Mouse (Mus musculus): ENCODE results near the gene Tcf3.

Tcf3 gene

DNA sequence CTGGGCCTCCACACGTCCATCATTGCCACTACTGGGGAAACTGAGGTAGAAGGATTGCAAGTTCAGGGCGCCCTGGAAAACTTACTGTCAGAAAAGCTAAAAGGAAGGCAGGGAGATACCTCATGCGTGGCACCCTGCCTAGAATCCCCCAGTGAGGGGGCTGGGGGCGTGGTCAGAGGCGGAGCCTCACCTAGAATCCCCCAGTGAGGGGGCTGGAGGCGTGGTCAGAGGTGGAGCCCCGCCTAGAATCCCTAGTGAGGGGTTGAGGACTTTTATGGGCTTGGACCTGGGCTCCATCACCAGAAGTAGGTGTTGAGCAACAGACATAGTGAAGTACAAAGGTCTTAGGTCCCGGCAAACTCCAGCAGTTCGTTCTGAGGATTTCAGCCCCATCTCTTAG is 2.8 kb upstream of the Tcf3 start:
- DNase-seq: no peak

DNA sequence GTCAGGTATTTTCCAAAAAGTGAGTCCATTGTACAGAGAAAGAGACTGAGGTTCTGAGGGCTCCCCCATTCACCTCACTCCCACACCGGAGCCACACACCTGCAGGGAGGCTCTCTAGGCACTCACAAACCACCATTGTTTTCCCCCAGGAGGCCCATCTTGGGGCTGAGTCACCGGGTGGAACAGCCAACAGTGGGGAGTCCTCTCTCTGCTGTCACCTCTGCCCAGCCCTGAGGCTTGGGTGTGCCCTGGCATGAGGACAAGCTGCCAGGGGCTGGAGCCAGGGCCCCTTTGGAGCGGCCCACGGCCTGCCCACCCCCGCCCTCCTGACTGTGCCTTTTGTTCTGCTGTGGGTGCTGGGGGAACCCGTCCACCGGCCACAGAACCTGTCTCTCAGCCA is 2.3 kb upstream of the Tcf3 start:
- no peak for DNase-seq

DNA sequence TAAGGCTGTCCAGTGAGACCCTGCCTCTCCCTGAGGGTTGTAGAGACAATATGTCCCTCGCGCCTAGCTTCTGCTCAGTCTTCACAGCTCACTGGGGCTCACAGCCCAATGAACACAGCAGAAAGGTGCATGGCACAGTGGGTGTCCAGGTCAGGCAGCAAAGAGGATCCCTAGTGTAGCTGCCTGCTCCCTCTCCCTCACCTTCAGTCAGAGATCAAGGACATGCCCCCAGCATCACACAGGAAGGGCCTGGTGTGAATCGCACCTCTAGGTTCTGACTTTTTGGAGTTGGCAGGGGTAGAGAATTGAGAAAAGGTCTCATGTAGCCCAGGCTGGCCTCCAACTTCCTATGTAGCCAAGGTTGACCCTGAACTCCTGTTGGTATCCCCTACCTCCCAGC is 1.4 kb upstream of the Tcf3 start:
- DNase-seq: no peak

DNA sequence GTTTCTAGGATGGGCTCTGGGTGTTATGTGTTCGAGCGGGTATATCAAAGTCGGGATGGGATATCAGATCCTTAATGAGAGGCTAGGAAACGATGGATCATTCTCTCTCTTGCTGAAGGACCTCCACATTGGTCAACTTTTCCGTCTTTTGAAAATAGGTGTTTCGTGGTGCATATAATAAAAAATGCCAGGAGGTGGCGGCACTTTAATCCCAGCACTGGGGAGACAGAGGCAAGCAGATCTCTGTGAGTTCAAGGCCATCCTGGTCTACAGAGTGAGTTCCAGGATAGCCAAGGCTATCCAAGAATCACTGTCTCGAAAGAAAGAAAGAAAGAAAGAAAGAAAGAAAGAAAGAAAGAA is 766 bp upstream of the Tcf3 start:
- DNase-seq: no peak

DNA sequence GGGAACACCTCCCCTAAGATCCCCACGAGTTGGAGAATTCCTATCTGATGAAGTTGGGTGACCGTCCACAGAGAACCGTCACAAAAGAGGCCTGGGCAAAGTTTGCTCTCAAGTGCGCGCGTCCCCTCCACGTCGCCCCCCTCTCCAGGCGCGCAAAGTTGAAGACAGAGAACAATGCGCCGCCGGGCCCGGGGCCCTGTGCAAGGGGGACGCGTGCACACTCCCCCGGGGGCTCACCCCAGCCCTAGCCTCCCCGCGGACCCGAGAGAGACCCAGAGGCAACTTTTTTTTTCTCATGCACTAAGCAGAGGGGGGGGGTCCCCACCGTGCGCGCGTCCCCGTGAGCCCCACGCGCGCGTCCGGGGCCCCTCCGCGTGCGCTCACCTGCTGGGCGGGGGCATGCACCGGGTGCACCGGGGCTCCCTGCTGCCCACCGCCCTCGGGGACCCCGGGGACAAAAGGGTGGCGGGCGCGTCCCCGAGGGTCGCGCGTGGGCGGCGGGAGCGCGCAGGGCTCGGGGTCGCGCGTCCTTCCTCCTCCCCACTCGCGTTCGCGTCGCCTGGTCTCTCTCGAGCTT is 423 bp downstream of the Tcf3 start:
- peak; percentile 24 for DNase-seq

DNA sequence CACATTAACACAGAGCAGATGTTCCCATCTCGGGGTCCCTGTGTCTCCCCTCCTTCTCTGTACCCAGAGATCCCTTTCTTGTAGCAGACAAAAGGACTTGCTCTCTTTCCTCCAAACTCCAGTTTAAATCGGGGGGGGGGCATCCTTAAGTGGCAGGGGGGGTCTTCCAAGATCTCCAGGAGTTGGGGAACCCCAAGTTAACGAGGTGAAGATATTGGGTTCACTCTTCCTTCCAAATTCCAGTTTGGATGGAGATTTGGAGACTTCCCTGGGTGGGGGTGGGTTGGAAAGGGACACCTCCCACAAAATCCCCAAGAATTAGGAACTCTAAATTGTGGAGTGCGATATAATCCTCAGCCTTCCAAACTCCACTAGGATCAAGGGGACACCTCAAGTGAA is 1.1 kb downstream of the Tcf3 start:
- no peak for DNase-seq

DNA sequence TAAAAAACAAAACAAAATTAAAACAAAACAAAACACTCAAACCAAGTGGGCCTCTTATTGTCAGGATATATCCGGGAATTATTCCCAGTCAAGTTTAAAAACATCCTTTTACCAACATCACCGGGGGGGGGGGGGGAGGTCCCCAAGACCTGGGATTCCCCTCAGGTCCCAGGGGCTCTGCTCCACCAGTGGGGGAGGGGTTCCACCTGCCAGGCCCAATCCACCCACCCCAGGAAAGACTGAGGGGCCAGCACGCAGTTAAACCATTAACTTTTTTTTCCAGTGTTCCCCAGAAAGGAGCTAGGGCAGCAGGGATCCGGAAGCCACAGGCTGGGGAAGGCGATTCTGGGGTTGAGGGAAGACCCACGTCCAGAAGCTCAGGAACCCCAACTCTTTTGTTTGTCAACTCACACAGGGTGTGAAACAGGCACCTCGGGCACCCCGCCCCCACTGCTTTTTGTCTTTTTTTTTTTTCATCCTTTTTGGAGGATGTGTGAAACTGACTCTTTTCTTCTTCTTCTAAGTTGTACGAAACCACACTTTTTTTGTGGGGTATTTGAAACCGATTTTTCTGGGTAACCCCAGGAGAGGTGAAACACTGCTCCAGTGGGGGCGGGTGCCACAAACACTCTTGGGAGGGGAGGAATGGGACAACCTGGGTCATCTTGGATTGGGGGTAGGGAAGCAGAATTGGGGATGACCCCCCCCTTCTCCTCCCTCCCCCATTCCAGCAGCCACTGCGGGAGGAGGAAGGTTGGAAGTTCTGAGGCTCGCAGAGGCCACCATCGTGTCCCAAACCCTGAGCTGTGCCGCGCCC is 1.7 kb downstream of the Tcf3 start:
- peak; percentile 8 for DNase-seq

DNA sequence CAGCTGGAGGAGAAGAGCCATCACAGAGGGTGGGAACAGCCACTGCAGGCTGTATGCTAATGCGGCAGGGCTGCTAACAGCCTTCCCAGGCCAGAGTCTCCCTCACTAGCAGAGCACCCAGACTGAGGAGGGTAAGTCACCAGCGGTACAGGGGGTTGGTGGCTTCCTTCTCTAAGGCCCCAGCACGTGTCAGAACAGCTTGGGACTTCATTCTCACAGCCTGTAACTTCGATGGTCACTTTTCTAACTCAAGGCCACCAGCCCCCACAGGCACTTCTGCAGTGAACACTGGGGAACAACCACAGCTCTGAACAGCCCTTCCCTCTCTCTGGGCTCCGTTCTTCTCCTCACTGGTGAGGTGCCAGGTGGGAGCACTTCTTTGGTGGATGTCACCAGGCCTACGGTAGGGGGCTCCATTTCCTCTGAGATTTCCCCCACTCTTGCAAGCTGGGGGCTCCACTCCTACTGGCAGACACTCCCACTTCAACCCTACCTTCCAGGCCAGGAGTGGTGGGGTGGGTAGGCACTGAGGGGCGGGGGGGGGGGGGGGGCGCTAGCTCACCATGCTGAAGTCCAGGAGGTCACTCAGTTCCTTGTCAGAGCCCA is 3.0 kb downstream of the Tcf3 start:
- no peak for DNase-seq

DNA sequence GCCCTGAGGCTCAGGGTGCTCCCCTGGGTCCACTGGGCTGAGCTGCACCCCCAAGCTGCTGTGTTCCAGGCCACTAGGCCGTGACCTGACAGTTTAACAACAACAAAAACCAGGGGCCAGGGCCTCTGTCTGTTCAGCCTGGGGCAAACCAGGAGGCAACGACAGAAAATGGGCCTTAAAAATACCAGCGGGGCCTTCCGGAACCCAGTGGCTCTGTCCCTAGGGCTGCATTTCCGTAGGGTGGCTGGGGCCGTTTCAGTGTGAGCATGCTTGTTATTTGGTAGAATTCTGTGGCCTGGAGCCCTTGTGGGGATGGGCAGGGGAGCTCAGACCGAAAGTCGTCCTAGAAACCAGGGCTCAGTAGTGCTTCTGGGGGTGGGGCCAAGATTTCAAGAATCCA is 3.6 kb downstream of the Tcf3 start:
- DNase-seq: no peak

DNA sequence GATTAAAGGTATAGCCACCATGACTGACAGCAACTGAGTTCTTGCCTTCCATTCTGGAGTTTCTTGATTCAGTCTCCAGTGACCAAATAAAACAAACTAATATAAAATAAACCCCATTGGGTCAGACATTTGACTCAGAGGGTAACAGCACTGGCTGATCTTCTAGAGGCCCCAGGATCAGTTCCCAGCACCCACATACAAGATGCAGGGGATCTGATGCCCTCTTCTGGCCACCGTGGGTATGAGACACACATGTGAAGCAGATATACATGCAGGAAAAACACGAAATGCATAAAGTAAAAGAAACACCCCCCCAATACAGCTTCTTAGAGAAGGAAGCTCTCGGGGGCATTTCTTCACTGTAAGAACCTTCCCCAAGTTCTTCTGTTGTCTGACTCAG is 8.4 kb downstream of the Tcf3 start:
- no peak for DNase-seq

DNA sequence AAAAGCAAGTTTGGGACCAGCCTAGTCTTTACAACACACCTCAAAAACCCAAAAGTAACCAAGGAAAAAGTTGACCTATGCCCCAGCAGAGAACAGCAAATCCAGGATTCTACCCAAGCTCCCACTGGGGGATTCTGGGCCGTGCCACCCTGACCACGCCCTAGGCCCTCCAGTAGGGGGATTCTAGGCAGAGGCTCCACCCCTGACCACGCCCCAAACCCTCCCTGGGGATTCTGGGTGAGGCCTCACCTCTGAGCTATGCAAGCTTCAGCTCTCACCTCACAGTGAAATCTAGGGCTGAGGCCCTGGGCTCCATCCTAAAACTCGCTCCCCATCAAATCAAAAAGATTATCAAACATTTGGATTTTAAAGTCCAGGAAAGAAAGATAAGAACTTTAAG is 9.9 kb downstream of the Tcf3 start:
- DNase-seq: no peak

DNA sequence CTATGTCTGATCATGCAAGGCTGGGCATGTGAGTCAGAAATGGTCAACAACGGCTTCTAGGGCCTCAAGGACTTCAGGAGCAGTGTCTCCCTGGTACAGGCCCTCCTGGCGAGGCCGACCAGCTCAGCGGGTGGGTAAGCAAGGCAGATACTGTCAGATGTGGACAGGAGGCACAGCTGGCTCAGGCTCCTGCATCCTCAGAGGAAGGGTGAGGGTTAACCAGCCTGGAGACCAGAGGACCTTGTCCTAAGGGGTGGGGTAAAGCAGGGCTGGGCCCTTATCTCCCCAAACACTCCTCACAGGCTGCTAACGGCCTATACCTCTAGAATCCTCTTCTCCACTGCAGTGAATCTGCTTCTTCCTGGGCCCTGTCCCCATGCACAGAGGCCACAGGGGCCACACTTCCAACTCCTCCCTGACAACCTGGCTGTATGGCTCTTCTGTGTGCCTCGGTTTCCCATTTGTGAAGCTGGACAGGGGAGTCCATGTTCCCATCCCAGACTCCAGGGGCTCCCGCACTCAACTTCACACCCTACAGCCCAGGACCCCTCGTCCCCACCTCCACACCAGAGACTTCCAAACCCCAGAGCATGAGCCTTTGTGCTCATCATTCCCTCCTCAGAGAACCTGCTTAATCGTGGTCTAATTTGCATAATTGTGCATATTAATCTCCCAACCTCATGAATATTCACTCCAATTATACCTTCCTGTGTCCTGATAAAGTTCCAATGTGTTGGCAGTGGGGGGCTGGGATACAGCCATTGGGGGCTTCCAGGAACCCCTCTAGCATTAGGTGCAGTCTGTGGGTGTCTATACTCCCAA is 11.6 kb downstream of the Tcf3 start:
- DNase-seq: no peak

DNA sequence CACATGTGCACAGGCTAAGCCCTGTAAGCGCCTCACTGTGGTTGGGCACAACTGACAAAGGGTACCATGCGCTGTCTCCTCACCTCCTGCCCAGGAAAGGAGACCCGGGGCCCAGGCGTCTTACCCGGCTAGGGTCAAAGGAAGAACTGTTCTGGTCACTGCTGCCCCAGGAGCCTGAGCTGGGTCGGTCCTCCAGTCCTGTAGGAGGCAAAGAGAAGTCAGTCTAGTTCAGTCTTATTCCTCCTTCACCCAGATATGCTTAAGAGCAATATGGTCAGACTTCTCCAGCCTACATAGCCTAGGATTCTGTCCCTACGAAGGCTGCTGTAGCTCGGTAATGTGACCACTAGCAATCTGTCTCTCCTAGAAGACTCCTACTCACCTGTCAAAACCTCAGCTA is 12.2 kb downstream of the Tcf3 start:
- no peak for DNase-seq

DNA sequence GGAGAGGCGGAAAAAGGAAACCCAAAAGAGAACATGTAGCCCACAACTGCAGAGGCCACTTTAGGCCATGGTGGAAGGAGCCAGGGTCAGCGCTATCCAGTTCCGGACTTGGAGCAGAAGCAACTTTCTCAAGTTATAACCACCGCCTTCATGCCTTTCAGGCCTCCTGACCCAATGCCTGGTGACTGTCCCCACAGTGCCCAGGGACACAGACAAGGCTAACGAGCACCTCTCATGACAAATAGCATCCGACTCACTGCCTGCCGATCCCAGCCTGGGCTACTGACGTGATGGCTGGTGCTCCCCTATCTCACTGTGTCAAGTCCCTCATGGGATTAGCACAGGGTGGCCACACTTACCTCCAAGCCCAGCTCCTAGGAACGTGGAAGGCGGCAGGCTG is 12.7 kb downstream of the Tcf3 start:
- DNase-seq: no peak

DNA sequence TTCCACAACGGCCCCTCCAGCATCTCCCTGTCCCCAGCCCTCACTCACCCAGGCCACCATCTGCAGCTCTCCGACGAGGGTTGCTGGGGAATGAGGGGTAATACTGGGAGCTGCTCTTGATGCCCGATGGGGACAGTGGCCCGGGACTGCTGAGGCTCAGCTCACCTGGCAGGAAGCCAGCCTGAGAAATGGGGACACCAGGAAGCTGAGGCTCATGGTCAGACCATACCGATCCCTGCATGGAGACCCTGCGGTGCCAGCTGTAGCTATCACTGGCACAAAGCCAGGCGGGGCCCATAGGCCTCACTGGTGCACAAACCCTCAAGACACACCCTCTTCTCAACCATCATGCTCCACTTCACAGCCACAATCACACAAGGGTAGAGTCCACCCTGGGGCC is 14.0 kb downstream of the Tcf3 start:
- DNase-seq: no peak

DNA sequence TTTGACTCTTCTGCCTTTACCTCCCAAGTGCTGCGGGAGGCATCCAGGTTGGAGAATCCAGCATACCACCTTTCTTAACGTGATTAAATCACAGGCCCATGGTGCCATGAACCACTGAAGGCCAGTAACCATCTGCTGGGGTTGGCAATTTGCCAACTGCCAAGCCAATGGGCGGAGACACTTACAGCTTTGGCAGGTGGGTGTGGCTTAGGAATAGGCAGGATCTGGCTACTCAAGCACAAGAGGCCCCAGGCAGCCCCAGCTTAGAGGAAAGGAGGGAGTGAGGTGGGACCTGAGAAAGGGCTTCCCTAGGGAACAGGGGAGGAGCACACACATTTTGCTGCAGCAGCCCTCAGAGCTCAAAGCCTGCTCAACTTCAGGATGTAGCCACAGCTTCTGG is 15.1 kb downstream of the Tcf3 start:
- DNase-seq: no peak

DNA sequence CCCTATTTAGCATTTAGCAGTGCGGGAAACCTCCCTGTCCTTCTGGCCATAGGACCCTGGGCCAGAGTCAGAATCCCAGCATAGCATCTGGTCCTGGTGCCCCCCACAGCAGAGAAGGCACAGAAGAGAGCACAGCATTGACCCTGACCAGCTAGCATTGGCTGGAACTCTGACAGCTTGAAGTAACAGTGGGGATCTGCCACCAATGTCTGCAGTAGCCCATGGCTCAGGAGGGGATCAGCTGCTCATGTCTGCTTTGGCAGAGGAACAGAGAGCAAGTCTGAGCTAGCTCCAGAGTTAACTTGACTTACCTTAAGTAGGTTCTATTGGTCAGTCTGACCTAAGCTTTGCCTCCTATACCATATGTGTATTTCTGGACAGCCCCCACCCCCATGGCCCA is 15.6 kb downstream of the Tcf3 start:
- DNase-seq: no peak

DNA sequence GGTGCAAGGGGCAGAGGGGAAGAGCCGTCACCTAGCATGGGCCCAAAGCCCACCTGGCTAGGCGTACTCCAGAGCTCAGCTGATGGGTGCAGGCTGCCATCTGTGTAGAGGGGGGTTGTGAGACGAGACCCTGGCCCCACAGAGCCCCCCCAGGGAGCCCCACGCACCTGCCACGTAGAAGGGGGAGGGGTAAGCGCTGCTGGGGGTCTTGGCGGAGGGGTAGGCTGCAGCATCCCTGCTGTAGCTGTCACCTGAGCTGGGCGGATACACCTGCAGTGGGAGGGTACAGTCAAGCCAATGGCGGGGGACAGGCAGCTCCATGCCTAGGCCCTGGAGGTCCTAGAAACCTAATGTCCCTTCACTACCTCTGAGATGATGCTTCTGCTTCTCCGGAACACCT is 16.1 kb downstream of the Tcf3 start:
- no peak for DNase-seq

DNA sequence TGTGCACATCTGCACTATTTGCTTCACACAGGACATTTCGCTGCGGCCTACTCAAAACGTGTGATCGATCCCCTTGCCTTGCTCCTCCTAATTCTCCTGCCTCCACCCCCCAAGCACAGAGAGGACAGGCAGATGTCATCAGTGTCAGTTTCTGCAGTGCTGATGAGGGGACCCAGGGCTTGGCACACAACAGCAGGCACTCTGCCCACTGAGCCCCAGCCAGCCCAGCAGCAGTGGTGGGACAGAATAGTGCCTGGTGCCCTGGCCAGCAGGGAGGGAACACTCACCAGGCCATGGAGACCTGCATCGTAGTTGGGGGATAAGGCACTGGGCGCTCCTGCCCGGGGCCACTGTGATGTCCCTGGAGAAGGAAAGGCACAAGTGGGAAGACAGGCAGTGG is 17.9 kb downstream of the Tcf3 start:
- no peak for DNase-seq

DNA sequence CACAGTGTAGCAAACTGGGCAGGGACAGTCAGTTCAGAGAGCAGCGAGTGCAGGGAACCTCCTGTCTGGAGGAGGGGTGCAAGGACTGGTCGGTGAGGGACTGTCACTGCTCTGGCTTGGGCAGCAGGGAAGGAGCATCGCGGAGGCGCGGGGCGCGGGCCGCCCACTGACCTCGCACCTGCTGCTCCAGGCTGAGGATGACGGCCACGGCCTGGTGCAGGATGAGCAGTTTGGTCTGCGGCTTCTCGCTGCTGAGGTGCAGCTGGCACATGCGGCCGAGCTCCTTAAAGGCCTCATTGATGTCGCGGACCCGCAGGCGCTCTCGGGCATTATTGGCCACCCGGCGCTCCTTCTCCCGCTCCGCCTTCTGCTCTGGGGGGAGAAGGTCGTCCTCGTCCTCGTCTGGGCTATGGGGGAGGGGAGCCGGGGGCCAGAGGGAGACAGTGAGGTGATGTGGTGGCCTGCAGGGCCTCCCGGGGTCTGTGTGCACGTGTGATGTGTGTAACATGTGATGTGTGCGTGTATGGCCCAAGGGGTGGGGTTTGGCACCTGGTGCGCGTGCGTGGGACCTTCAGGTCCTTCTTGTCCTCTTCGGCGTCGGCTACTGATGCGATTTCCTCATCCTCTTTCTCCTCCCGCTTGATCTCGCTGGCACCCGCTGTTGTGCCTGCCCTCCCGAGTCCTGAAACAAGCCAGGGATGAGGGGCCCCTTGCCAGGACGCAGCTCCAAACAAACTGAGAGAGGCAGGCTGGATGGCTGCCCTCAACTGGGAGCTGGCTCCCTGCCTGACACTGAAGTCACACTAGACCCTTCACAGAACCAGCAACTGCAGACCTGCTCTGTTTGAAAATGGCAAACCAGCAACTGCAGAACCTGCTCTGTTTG is 20.5 kb downstream of the Tcf3 start:
- DNase-seq: peak; percentile 69

DNA sequence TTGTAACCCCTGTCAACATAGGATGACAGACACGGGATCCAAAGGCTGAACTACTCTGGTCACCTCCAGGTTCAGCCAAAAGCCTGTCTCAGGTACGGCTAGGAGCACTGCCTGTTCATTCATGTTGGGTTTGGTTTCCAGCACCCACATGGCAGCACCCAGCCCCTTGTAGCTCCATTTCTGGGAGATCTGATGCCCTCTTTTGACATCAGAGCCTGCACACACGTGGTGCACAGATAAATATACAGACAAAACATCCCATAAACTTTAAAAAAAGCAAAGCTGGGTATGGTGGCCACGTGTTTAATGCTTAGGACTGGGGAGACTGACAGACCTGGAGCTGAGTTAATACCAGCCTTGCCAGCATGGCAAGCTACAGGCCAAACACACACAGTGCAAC is 25.5 kb downstream of the Tcf3 start:
- DNase-seq: no peak

DNA sequence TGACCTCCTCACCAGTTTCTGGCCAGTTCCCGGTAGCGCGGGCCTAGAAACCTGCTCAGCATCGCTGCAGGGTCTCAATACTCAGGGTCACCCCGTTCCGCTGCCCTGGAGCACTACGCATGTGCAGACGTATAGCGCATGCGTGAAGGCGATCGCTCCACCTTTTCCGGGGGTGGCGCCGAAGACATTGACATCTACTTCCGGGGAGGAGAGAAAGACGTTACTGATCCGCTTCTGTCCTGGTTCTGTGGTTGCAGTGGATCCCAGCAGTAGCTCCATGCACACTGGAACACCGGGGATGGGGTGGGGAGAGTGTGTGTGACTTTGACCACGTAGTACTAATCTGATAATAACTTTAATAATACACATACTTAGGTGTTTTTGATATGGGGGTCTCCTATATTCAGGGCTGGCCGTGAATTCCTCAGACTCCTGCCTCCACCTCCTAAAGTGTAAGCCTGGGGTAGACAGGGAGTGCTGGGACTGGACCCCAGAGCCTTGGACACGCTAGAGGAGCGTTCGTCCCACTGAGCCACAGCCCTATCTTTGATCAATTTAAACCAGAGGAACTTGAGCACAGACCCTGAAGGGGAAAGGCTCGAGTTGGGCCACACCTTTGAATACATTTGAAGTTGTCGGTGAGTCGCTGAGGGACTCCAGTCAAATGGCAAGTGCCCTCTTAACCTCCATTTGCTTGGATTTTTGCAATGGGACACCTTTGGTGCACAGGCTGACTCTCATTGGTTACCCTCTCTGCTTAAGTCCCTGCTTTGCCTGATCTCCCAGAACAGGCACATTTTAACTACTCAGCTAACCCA is 26.6 kb downstream of the Tcf3 start, which contains the start of gene Uqcr11:
Uqcr11 (minus strand) TSS at position 147 of the 818 bp plus-strand sequence.
- peak; percentile 91 for DNase-seq

All from right cerebral cortex, postnatal 14 days (tissue).